Mouse (Mus musculus): ENCODE measurements around the gene Slc35a5. TPM values are rescaled to one million over a fixed set of nuclear protein-coding genes. Genes with fewer than 3 reads are reported as not detected.

Gene Slc35a5
- total RNA-seq, 2 experiments from 2014 or later, result 11.7 to 14.7 TPM

Other genes with a start within 250 kb of the Slc35a5 start
- gene Cd200r3, start 215.0 kb downstream of the Slc35a5 start, total RNA-seq (2021), result not detected
- gene Ccdc80, start 65.3 kb downstream of the Slc35a5 start, total RNA-seq (2021), result 100 to 1,000 TPM; 123 to 128 TPM
- 10 to 100 TPM; 25.7 to 25.9 TPM for gene Atg3, start 79 bp upstream of the Slc35a5 start, total RNA-seq (2021)
- gene Btla, start 65.6 kb upstream of the Slc35a5 start, total RNA-seq (2021), result under 1 TPM; 0.32 to 0.79 TPM